In genomic region chr2:127205936-127206335, GRCm38 (mm10) we compare ENCODE assay signal across 4 mouse cellular contexts. TPM values are rescaled to one million over a fixed set of nuclear protein-coding genes. Genes with fewer than 3 reads are reported as not detected.
DNase-seq lines count a peak whose midpoint lies in the region; ATAC-seq and TF ChIP-seq lines count a peak whose summit lies in the region.
"Not testable (repeated sequence)": the region's sequence is repeated elsewhere in the genome, so short reads cannot be mapped to it uniquely, and the experiment has no call there.

No protein-coding gene starts in this region.

- not testable (repeated sequence) for H3K4me3 ChIP-seq in MEL (ENCODE audit: control insufficient read depth in 1 of 2, insufficient read depth in 1 of 2, low read depth in 2 of 2, low read length in 2 of 2); midbrain, embryonic 11.5 days (ENCODE audit: low read depth, low read length)

- H3K27ac ChIP-seq in MEL (ENCODE audit: control insufficient read depth, low read depth, low read length); midbrain, embryonic 11.5 days (ENCODE audit: low read depth, low read length): not testable (repeated sequence)

- TF ChIP-seq CTCF in MEL (IDR thresholded peaks at IDR 0.05 in 2 of 3, conservative IDR thresholded peaks at IDR 0.05 in 1 of 3; ENCODE audit: control insufficient read depth in 1 of 3, insufficient read depth in 1 of 3, low read depth in 2 of 3, low read length in 3 of 3, poor library complexity in 1 of 3, severe bottlenecking in 1 of 3), result not testable (repeated sequence)

- not testable (repeated sequence) for H3K4me1 ChIP-seq in MEL (ENCODE audit: control insufficient read depth in 1 of 2, insufficient read depth in 2 of 2, low read length in 2 of 2); midbrain, embryonic 11.5 days (ENCODE audit: control insufficient read depth, insufficient read depth, low read length)

- TF ChIP-seq EP300 in MEL (IDR thresholded peaks at IDR 0.05; ENCODE audit: low read depth in 1 of 2, low read length in 2 of 2), result not testable (repeated sequence)

- not testable (repeated sequence) for H3K36me3 ChIP-seq in MEL (ENCODE audit: control insufficient read depth in 1 of 2, insufficient read depth in 2 of 2, low read length in 2 of 2); midbrain, embryonic 11.5 days (ENCODE audit: control insufficient read depth, insufficient read depth, low read length)

- not testable (repeated sequence) for H3K4me2 ChIP-seq in midbrain, embryonic 11.5 days

- TF ChIP-seq RAD21 in MEL (IDR thresholded peaks at IDR 0.05; ENCODE audit: low read depth, low read length), result not testable (repeated sequence)

- DNase-seq in MEL (ENCODE audit: low read depth, low spot score), result not testable (repeated sequence)
- DNase-seq in heart, adult 11 months, result peak; percentile 81
- DNase-seq in midbrain, embryonic 11.5 days (ENCODE audit: low spot score, missing footprints), result peak; percentile 49
- peak; percentile 23 for DNase-seq in testis, postnatal 10 days (ENCODE audit: low spot score)

- not testable (repeated sequence) for H3K9me3 ChIP-seq in MEL (replicated peaks; ENCODE audit: insufficient read depth, low read length); midbrain, embryonic 11.5 days (ENCODE audit: control insufficient read depth, low read length)

- WGBS in midbrain, embryonic 11.5 days, result 87% methylated on average over 4 of the region's 4 CpGs

- not testable (repeated sequence) for TF ChIP-seq POLR2A in MEL (IDR thresholded peaks at IDR 0.05; ENCODE audit: control insufficient read depth in 1 of 2, insufficient read depth in 1 of 2, low read depth in 1 of 2, low read length in 2 of 2, poor library complexity in 1 of 2)

- not testable (repeated sequence) for H3K27me3 ChIP-seq in MEL (ENCODE audit: control insufficient read depth in 1 of 2, insufficient read depth in 2 of 2, low read length in 2 of 2); midbrain, embryonic 11.5 days (ENCODE audit: control insufficient read depth, insufficient read depth, low read length)

- H3K9ac ChIP-seq in MEL (ENCODE audit: control insufficient read depth, low read depth, low read length, poor library complexity, severe bottlenecking); midbrain, embryonic 11.5 days (ENCODE audit: low read length): not testable (repeated sequence)

- peaks cover 17% of the 10 kb centered on the region for H3K79me2 ChIP-seq in MEL (ENCODE audit: control insufficient read depth, insufficient read depth, low read length, poor library complexity)

- not testable (repeated sequence) for ATAC-seq in midbrain, embryonic 11.5 days (ENCODE audit: low FRiP score)

TF ChIP-seq in MEL, 35 proteins besides CTCF, POLR2A, EP300 and RAD21:
- TF ChIP-seq TBP (IDR thresholded peaks at IDR 0.05; ENCODE audit: low read depth, low read length), result peak; percentile 71
TF ChIP-seq in MEL: peak in this region for 1; not testable (repeated sequence) for 34.

RNA-seq across cellular contexts. Expression of gene 1810024B03Rik, which starts 2.1 kb away (rescaled TPM):
- total RNA-seq in MEL (2012; rRNA removed), result 1.2 and 1.5 TPM in 2 replicates
- polyA plus RNA-seq in MEL (2012; ENCODE audit: insufficient read depth in 1 of 2, insufficient read length in 2 of 2, low read depth in 1 of 2, low replicate concordance in 2 of 2, missing spikeins in 1 of 2), result 1 to 10 TPM in 1 of 2 experiments, not detected in 1; 1.9 TPM
- 3.2 and 3.5 TPM in 2 replicates for polyA plus RNA-seq in midbrain, embryonic 11.5 days (2014; fragmentation: Nextera tagmentation; extraction: Ambion mirVana)

RNA-seq across cellular contexts. Expression of gene Snrnp200, which starts 2.2 kb away (rescaled TPM):
- 114 and 122 TPM in 2 replicates for total RNA-seq in MEL (2012; rRNA removed)
- polyA plus RNA-seq in MEL (2012; ENCODE audit: insufficient read depth in 1 of 2, insufficient read length in 2 of 2, low read depth in 1 of 2, low replicate concordance in 2 of 2, missing spikeins in 1 of 2), result 100 to 1,000 TPM in 1 of 2 experiments, 10 to 100 TPM in 1; 67.5 to 137 TPM
- polyA plus RNA-seq in midbrain, embryonic 11.5 days (2014; fragmentation: Nextera tagmentation; extraction: Ambion mirVana), result 99.9 and 100 TPM in 2 replicates

RNA-seq across cellular contexts. Expression of gene Ciao1, which starts 41.7 kb away (rescaled TPM):
- total RNA-seq in MEL (2012; rRNA removed), result 77.8 and 86.3 TPM in 2 replicates
- 10 to 100 TPM in 1 of 2 experiments, not detected in 1; 83.8 TPM for polyA plus RNA-seq in MEL (2012; ENCODE audit: insufficient read depth in 1 of 2, insufficient read length in 2 of 2, low read depth in 1 of 2, low replicate concordance in 2 of 2, missing spikeins in 1 of 2)
- polyA plus RNA-seq in midbrain, embryonic 11.5 days (2014; fragmentation: Nextera tagmentation; extraction: Ambion mirVana), result 56.6 and 60.3 TPM in 2 replicates

RNA-seq across cellular contexts. Expression of gene Tmem127, which starts 41.8 kb away (rescaled TPM):
- total RNA-seq in MEL (2012; rRNA removed), result 8.3 and 10.3 TPM in 2 replicates
- polyA plus RNA-seq in MEL (2012; ENCODE audit: insufficient read depth in 1 of 2, insufficient read length in 2 of 2, low read depth in 1 of 2, low replicate concordance in 2 of 2, missing spikeins in 1 of 2), result 10 to 100 TPM in 1 of 2 experiments, not detected in 1; 16.6 TPM
- 24.6 and 26.4 TPM in 2 replicates for polyA plus RNA-seq in midbrain, embryonic 11.5 days (2014; fragmentation: Nextera tagmentation; extraction: Ambion mirVana)
